Mouse (Mus musculus) lung, postnatal 4 days (tissue): ENCODE measurements around the gene Vmn1r40.

ENCODE experiments used
- DNase-seq, 2 experiments: peaks; one replicate each; pipeline ENCODE4 v3.0.0; 2021

The Vmn1r40 gene

GRCm38 (mm10) chr6:89707240-89707639 lies at the start of gene Vmn1r40:
Gene Vmn1r40, plus strand, starts transcription at chr6:89707540.
- no peak for DNase-seq

GRCm38 (mm10) chr6:89658342-89658741 lies 49.0 kb upstream of the Vmn1r40 start:
- DNase-seq = no peak

- no peak for DNase-seq
Observed at GRCm38 (mm10) chr6:89658931-89659330, 48.4 kb upstream of the Vmn1r40 start.

GRCm38 (mm10) chr6:89659692-89660423 lies 47.5 kb upstream of the Vmn1r40 start:
- DNase-seq = peak; percentile 36 to 70

- DNase-seq = no peak
Observed at GRCm38 (mm10) chr6:89660490-89660889, 46.9 kb upstream of the Vmn1r40 start.

GRCm38 (mm10) chr6:89662521-89662920 lies 44.8 kb upstream of the Vmn1r40 start:
- no peak for DNase-seq

- DNase-seq = no peak
Observed at GRCm38 (mm10) chr6:89665155-89665554, 42.2 kb upstream of the Vmn1r40 start.

- DNase-seq = no peak
Observed at GRCm38 (mm10) chr6:89665667-89666066, 41.7 kb upstream of the Vmn1r40 start.

GRCm38 (mm10) chr6:89666976-89667375 lies 40.4 kb upstream of the Vmn1r40 start:
- DNase-seq = no peak

GRCm38 (mm10) chr6:89669556-89669955 lies 37.8 kb upstream of the Vmn1r40 start:
- no peak for DNase-seq

- DNase-seq = no peak
Observed at GRCm38 (mm10) chr6:89671431-89671830, 35.9 kb upstream of the Vmn1r40 start.

- DNase-seq = no peak
Observed at GRCm38 (mm10) chr6:89672641-89673040, 34.7 kb upstream of the Vmn1r40 start.

- no peak for DNase-seq
Observed at GRCm38 (mm10) chr6:89673135-89673780, 34.1 kb upstream of the Vmn1r40 start.

- DNase-seq = no peak
Observed at GRCm38 (mm10) chr6:89678522-89678921, 28.8 kb upstream of the Vmn1r40 start.

- peak; percentile 65 to 72 for DNase-seq
Observed at GRCm38 (mm10) chr6:89679291-89679835, 28.0 kb upstream of the Vmn1r40 start.

- peak; percentile 78 to 86 for DNase-seq
Observed at GRCm38 (mm10) chr6:89680155-89680554, 27.2 kb upstream of the Vmn1r40 start.

- no peak for DNase-seq
Observed at GRCm38 (mm10) chr6:89684231-89684630, 23.1 kb upstream of the Vmn1r40 start.

- DNase-seq = no peak
Observed at GRCm38 (mm10) chr6:89687100-89687499, 20.2 kb upstream of the Vmn1r40 start.

GRCm38 (mm10) chr6:89706624-89707023 lies 716 bp upstream of the Vmn1r40 start:
- no peak for DNase-seq

- no peak for DNase-seq
Observed at GRCm38 (mm10) chr6:89718051-89718450, 10.7 kb downstream of the Vmn1r40 start.

- DNase-seq = no peak
Observed at GRCm38 (mm10) chr6:89740466-89740865, 33.1 kb downstream of the Vmn1r40 start, which contains the start of gene Vmn1r41. Gene Vmn1r41, plus strand, starts transcription at chr6:89740766.

GRCm38 (mm10) chr6:89742811-89743210 lies 35.5 kb downstream of the Vmn1r40 start:
- DNase-seq = no peak
